Mouse (Mus musculus): ENCODE data around the gene Znrf3. TPM values are rescaled to one million over a fixed set of nuclear protein-coding genes. Genes with fewer than 3 reads are reported as not detected.

The Znrf3 gene
- polyA plus RNA-seq, 1 experiment: 2.0 TPM

DNA sequence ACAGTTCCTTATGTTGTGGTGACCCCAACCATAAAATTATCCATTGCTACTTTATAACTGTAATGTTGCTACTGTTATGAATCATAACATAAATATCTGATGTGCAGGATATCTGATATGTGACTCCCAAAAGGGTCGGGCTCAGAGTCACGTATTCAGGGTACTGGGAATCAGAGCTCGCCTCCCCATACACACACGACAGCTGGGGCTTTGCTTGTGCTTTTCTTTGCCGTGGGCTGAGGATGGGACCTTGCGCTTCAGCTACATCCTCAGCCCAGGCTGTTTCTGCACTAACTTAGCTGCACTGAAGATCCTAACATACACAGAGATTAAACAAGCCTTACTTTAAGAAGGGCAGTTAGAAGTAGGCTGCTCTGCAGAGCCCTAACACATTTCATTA is 193.5 kb downstream of the Znrf3 start:
- WGBS: 83% methylated on average over 6 of the region's 6 CpGs
- H3K4me1 ChIP-seq (ENCODE audit: control insufficient read depth, insufficient read depth, low read length): no peaks in the 10 kb centered on the region; the same call in 1 of the 2 replicates
- TF ChIP-seq POLR2A (IDR thresholded peaks at IDR 0.05; ENCODE audit: borderline replicate concordance, control insufficient read depth, low read depth, low read length): no peak
- no peak for TF ChIP-seq CTCF (IDR thresholded peaks at IDR 0.05; ENCODE audit: control insufficient read depth, insufficient read depth, low read length)
- no peak overlapping the region for H3K4me3 ChIP-seq (replicated peaks; ENCODE audit: control insufficient read depth, low read depth, low read length)
- H3K27ac ChIP-seq (ENCODE audit: control insufficient read depth, insufficient read depth, low read depth, low read length, poor library complexity): no peak overlapping the region

DNA sequence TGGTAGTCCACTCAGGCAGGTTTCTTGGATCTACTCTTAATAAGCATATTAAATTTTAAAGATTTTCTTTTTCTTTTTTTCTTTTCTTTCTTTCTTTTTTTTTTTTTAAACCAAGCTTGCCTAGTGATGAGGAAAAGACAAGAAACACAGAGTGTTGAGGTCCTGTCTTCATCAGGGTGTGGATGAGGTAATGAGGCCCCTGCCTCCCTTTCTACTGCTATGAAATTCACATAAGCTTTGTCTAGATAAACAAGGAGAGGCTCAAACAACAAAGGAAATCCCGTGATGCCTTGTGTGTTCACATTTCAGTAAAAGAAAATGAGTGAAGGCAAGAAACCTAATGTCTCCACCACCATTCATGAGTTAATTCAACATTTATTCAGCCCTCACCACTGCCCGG is 196.4 kb downstream of the Znrf3 start:
- H3K4me1 ChIP-seq (ENCODE audit: control insufficient read depth, insufficient read depth, low read length): no peaks in the 10 kb centered on the region
- H3K4me3 ChIP-seq (replicated peaks; ENCODE audit: control insufficient read depth, low read depth, low read length): no peak overlapping the region
- no peak overlapping the region for H3K27ac ChIP-seq (ENCODE audit: control insufficient read depth, insufficient read depth, low read depth, low read length, poor library complexity)
- 82% methylated on average over 2 of the region's 2 CpGs for WGBS
- TF ChIP-seq POLR2A (IDR thresholded peaks at IDR 0.05; ENCODE audit: borderline replicate concordance, control insufficient read depth, low read depth, low read length): no peak
- no peak for TF ChIP-seq CTCF (IDR thresholded peaks at IDR 0.05; ENCODE audit: control insufficient read depth, insufficient read depth, low read length)

- TF ChIP-seq POLR2A (IDR thresholded peaks at IDR 0.05; ENCODE audit: borderline replicate concordance, control insufficient read depth, low read depth, low read length): no peak
- TF ChIP-seq CTCF (IDR thresholded peaks at IDR 0.05; ENCODE audit: control insufficient read depth, insufficient read depth, low read length): no peak
- H3K4me3 ChIP-seq (replicated peaks; ENCODE audit: control insufficient read depth, low read depth, low read length): no peak overlapping the region
- no peaks in the 10 kb centered on the region for H3K4me1 ChIP-seq (ENCODE audit: control insufficient read depth, insufficient read depth, low read length)
- no peak overlapping the region for H3K27ac ChIP-seq (ENCODE audit: control insufficient read depth, insufficient read depth, low read depth, low read length, poor library complexity)
- 64% methylated on average over 7 of the region's 7 CpGs for WGBS
Measured at GRCm38 (mm10) chr11:5245431-5245830, 199.2 kb downstream of the Znrf3 start.

GRCm38 (mm10) chr11:5244749-5245130 is 199.9 kb downstream of the Znrf3 start:
- Histone ChIP-seq H3K4me1 (ENCODE audit: control insufficient read depth, insufficient read depth, low read length) (no peaks in the 10 kb centered on the region), H3K27ac (ENCODE audit: control insufficient read depth, insufficient read depth, low read depth, low read length, poor library complexity) (no peak overlapping the region), H3K4me3 (replicated peaks; ENCODE audit: control insufficient read depth, low read depth, low read length) (no peak overlapping the region)
- no peak for TF ChIP-seq POLR2A (IDR thresholded peaks at IDR 0.05; ENCODE audit: borderline replicate concordance, control insufficient read depth, low read depth, low read length)
- no peak for TF ChIP-seq CTCF (IDR thresholded peaks at IDR 0.05; ENCODE audit: control insufficient read depth, insufficient read depth, low read length)
- 69% methylated on average over 8 of the region's 8 CpGs for WGBS

DNA sequence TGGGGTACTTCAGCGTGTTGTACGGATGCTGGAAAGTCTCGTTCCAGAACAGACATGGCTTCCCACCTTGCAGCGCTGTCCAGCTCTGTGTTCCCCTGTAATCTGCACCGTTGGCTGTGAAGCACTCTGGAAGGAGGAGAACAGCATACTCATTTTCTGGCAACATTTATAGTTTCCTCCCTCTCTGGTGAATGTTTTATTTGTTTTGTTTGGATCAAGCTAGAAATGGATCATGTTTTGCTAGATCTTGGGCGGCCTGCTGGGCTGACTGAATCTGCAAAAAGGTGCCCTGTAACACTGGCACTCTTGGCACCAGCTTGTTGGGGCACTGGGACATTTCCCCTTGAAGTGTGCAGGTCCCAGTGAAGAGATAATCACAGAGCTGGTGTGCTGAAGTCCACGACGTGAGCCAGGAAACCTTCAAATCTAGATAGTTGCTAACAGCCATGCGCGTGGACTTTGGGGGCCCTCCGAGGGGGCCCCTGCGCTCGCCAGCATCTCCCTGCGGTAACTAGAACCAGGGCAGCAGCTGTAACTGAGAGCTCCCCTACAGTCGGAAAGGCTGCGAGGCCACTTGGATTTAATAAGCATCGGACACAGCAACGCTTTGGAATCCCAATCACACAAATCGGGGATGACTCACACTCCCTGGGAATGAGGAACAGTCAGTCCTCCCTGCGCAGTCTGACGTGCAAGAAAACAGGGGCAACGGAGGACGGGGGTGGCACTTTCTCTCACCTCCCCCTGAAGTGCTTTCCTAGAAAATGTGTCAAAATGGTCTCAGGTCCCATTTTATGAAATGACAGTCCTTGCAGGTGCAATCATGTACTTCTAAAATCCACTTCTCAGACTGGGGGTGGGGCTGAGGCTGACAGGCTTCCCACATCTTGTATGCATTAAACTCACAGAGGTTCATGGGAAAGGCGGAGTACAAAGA is 200.6 kb downstream of the Znrf3 start:
- no peaks in the 10 kb centered on the region for H3K4me1 ChIP-seq (ENCODE audit: control insufficient read depth, insufficient read depth, low read length)

GRCm38 (mm10) chr11:5243208-5243607 is 201.4 kb downstream of the Znrf3 start:
- Histone ChIP-seq H3K27ac (ENCODE audit: control insufficient read depth, insufficient read depth, low read depth, low read length, poor library complexity) (no peak overlapping the region), H3K4me3 (replicated peaks; ENCODE audit: control insufficient read depth, low read depth, low read length) (no peak overlapping the region), H3K4me1 (ENCODE audit: control insufficient read depth, insufficient read depth, low read length) (no peaks in the 10 kb centered on the region)
- TF ChIP-seq POLR2A (IDR thresholded peaks at IDR 0.05; ENCODE audit: borderline replicate concordance, control insufficient read depth, low read depth, low read length) (no peak), CTCF (IDR thresholded peaks at IDR 0.05; ENCODE audit: control insufficient read depth, insufficient read depth, low read length) (no peak)
- 78% methylated on average over 7 of the region's 7 CpGs for WGBS

More for the DNA sequence above, 200.6 kb downstream of the Znrf3 start:
- no peak overlapping the region for H3K4me3 ChIP-seq (replicated peaks; ENCODE audit: control insufficient read depth, low read depth, low read length)
- H3K27ac ChIP-seq (ENCODE audit: control insufficient read depth, insufficient read depth, low read depth, low read length, poor library complexity): no peak overlapping the region
- TF ChIP-seq CTCF (IDR thresholded peaks at IDR 0.05; ENCODE audit: control insufficient read depth, insufficient read depth, low read length) (no peak), POLR2A (IDR thresholded peaks at IDR 0.05; ENCODE audit: borderline replicate concordance, control insufficient read depth, low read depth, low read length) (no peak)
- 71% methylated on average over 24 of the region's 24 CpGs for WGBS

DNA sequence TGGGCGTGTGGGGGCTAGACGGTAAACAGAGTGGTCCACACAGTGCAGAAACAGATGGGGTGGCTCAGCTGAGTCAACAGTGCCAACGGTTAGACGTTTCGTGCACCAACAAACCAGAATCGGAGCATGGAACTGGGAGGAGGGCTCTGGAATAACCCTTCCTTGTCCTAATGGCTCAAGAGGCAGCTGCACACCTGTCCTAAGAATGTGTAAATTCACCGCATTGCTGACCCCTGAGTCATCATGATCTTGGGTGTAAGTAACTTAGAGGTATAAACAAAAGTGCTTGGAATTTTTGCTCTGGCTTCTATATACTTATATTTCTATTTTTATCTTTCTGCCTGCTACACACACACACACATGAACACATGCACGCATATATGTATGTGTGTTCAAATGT is 202.5 kb downstream of the Znrf3 start:
- Histone ChIP-seq H3K4me3 (replicated peaks; ENCODE audit: control insufficient read depth, low read depth, low read length) (no peak overlapping the region), H3K4me1 (ENCODE audit: control insufficient read depth, insufficient read depth, low read length) (no peaks in the 10 kb centered on the region), H3K27ac (ENCODE audit: control insufficient read depth, insufficient read depth, low read depth, low read length, poor library complexity) (no peak overlapping the region)
- TF ChIP-seq POLR2A (IDR thresholded peaks at IDR 0.05; ENCODE audit: borderline replicate concordance, control insufficient read depth, low read depth, low read length) (no peak), CTCF (IDR thresholded peaks at IDR 0.05; ENCODE audit: control insufficient read depth, insufficient read depth, low read length) (no peak)
- WGBS: 88% methylated on average over 8 of the region's 8 CpGs

- H3K4me1 ChIP-seq (ENCODE audit: control insufficient read depth, insufficient read depth, low read length): no peaks in the 10 kb centered on the region
- no peak overlapping the region for H3K4me3 ChIP-seq (replicated peaks; ENCODE audit: control insufficient read depth, low read depth, low read length)
- no peak overlapping the region for H3K27ac ChIP-seq (ENCODE audit: control insufficient read depth, insufficient read depth, low read depth, low read length, poor library complexity)
- TF ChIP-seq POLR2A (IDR thresholded peaks at IDR 0.05; ENCODE audit: borderline replicate concordance, control insufficient read depth, low read depth, low read length): no peak
- WGBS: 60% methylated on average over 10 of the region's 10 CpGs
Measured at GRCm38 (mm10) chr11:5239706-5240690, 204.6 kb downstream of the Znrf3 start.

Other genes starting within 250 kb of the Znrf3 start
- gene Kremen1, start 183.3 kb downstream of the Znrf3 start, polyA plus RNA-seq (2011; ENCODE audit: insufficient read depth, insufficient read length, low replicate concordance, missing spikeins): 1.4 and 2.1 TPM in 2 replicates
- gene Xbp1, start 75.8 kb upstream of the Znrf3 start, polyA plus RNA-seq (2011; ENCODE audit: insufficient read depth, insufficient read length, low replicate concordance, missing spikeins): 24.1 and 52.1 TPM in 2 replicates
- gene Ccdc117, start 97.3 kb upstream of the Znrf3 start, polyA plus RNA-seq (2011; ENCODE audit: insufficient read depth, insufficient read length, low replicate concordance, missing spikeins): 4.9 and 9.5 TPM in 2 replicates
- gene Ankrd36, start 124.8 kb upstream of the Znrf3 start, polyA plus RNA-seq (2011; ENCODE audit: insufficient read depth, insufficient read length, low replicate concordance, missing spikeins): 2.1 TPM in 1 of 2 replicates, not detected in the other

Data from bone marrow, adult 2 months (tissue).